Mouse (Mus musculus) lung, embryonic 15.5 days (tissue): Measurements from ENCODE around the gene Actrt2. TPM values are rescaled to one million over a fixed set of nuclear protein-coding genes. Genes with fewer than 3 reads are reported as not detected.

ENCODE experiments used
- ATAC-seq: fragments of 200-750 bp; cut with Nextera tagmentation; 2 replicates; pipeline ENCODE4 v1.8.0; 2017; ENCODE audit warnings: moderate number of reproducible peaks, borderline replicate concordance; ENCODE audit not compliant: low FRiP score, low TSS enrichment; ENCODE audit errors: extremely low read depth
- H3K27ac ChIP-seq: fragments of 300-500 bp; sonication (generic); 2 replicates; pipeline ENCODE4 v1.5.1; 2015; ENCODE audit warnings: moderate library complexity, mild to moderate bottlenecking, inconsistent platforms
- H3K27me3 ChIP-seq: fragments of 300-500 bp; sonication (generic); 2 replicates; pipeline ENCODE4 v1.6.1; 2015; ENCODE audit warnings: inconsistent platforms
- H3K36me3 ChIP-seq: fragments of 300-500 bp; sonication (generic); 2 replicates; pipeline ENCODE4 v1.6.1; 2015; ENCODE audit warnings: inconsistent platforms
- H3K4me1 ChIP-seq: fragments of 300-500 bp; sonication (generic); 2 replicates; pipeline ENCODE4 v1.6.1; 2015; ENCODE audit warnings: inconsistent platforms
- H3K4me2 ChIP-seq: fragments of 300-500 bp; sonication (generic); 2 replicates; pipeline ENCODE4 v1.6.1; 2015; ENCODE audit warnings: inconsistent platforms, mild to moderate bottlenecking, moderate library complexity
- H3K4me3 ChIP-seq: fragments of 300-500 bp; sonication (generic); 2 replicates; pipeline ENCODE4 v1.5.1; 2015; ENCODE audit warnings: mild to moderate bottlenecking, inconsistent platforms
- H3K9ac ChIP-seq: fragments of 300-500 bp; sonication (generic); 2 replicates; pipeline ENCODE4 v1.6.1; 2015; ENCODE audit warnings: inconsistent platforms
- H3K9me3 ChIP-seq: fragments of 300-500 bp; sonication (generic); 2 replicates; pipeline ENCODE4 v1.6.1; 2016; ENCODE audit warnings: inconsistent platforms
- WGBS: fragments of 180-500 bp; shearing (Covaris S2); methylation state at CpG from one replicate; pipeline ENCODE4 v1.1.7; 2015; 5-methylcytosine and 5-hydroxymethylcytosine counted together
- polyA plus RNA-seq: library from polyadenylated mRNA; unstranded; fragments of >200 nt; fragmentation: Nextera tagmentation; extraction: Ambion mirVana; gene quantifications from 2 replicates; pipeline ENCODE4 v1.2.1, GENCODE M21; 2015

Gene Actrt2
- polyA plus RNA-seq, 1 experiment from 2014 or later = not detected

DNA sequence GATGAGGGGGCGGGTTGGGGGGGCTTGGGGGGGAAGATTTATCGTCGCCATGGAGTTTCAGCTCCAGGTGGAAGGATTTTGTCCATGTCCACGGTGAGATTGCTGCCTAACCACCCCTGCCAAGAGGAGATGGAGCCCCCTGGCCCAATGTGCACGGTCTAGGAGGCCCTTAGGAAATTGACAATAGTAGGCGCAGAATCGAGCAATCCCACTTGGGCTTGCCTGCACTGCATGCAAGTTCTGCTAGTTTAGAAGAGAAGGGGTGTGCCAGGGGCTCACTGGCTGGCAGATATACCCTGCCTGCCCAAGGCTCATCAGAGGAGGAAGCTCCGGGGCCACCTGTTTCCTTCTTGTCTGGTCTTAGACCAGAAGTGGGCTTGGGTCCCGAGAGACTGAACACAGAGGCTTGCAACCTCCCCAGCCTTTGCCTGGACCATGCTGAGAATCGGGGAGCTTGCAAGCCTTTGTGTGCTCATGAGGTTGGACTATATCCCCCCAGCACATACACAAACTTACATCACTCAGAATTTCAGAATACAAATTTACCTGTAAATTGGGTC lies 7.9 kb upstream of the Actrt2 start:
- Histone ChIP-seq H3K27me3 (peaks cover 12% of the 10 kb centered on the region; the same call in 1 of the 2 replicates), H3K36me3 (no peaks in the 10 kb centered on the region), H3K9ac (no peak overlapping the region), H3K4me1 (no peaks in the 10 kb centered on the region), H3K4me3 (no peak overlapping the region), H3K9me3 (no peaks in the 10 kb centered on the region), H3K4me2 (no peak overlapping the region), H3K27ac (no peak overlapping the region)
- ATAC-seq = no peak
- WGBS = 59% methylated on average over 10 of the region's 10 CpGs

DNA sequence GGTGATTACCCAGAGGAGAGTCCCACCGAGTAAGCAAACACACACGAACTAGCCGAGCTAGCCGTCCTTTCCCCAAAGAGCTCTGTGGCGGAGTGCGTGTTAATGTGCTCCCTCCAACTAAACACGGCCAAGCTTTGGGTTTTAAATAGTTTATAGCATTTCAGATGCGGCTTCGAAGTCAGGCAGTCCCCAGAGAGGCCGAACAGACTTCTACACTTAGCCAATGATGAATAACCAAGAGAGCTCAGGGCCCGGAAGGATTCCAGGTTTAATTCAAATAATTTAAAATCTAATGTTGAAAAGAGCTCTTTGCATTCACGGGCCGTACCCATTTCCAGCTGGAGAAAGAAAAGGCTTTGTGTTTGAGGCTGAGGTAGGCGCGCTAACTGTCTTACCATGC lies 7.3 kb upstream of the Actrt2 start:
- no peak overlapping the region for H3K4me2 ChIP-seq
- ATAC-seq = no peak
- H3K9ac ChIP-seq = no peak overlapping the region
- H3K4me1 ChIP-seq = no peaks in the 10 kb centered on the region
- H3K4me3 ChIP-seq = no peak overlapping the region
- H3K27me3 ChIP-seq = peaks cover 12% of the 10 kb centered on the region; the same call in 1 of the 2 replicates
- H3K9me3 ChIP-seq = no peaks in the 10 kb centered on the region
- H3K27ac ChIP-seq = no peak overlapping the region
- no peaks in the 10 kb centered on the region for H3K36me3 ChIP-seq
- 39% methylated on average over 15 of the region's 15 CpGs for WGBS

DNA sequence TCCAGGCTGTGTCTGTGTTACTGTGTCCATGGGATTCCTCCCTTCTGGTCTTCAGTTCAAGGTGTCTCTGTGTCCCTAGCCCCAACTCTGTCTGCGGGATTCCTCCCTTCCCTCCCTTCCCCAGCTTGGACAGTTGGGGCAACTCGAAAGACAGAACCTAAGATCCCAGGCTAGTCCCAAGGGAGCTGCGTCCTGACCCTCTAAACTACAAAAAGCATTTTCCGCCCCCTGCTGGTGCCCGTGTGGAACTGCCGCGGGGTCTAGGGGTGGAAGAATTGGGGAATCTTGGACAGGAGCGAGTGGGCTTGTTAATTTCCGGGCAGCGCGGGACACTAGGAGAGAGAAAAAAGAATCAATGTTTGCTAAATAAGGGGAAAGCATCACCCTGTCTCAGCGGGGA lies 6.9 kb upstream of the Actrt2 start:
- no peaks in the 10 kb centered on the region for H3K36me3 ChIP-seq
- no peak overlapping the region for H3K9ac ChIP-seq
- peaks cover 12% of the 10 kb centered on the region; the same call in 1 of the 2 replicates for H3K27me3 ChIP-seq
- WGBS = 4% methylated on average over 12 of the region's 12 CpGs
- ATAC-seq = no peak
- H3K4me2 ChIP-seq = no peak overlapping the region
- no peaks in the 10 kb centered on the region for H3K9me3 ChIP-seq
- no peaks in the 10 kb centered on the region for H3K4me1 ChIP-seq
- no peak overlapping the region for H3K27ac ChIP-seq
- no peak overlapping the region for H3K4me3 ChIP-seq

DNA sequence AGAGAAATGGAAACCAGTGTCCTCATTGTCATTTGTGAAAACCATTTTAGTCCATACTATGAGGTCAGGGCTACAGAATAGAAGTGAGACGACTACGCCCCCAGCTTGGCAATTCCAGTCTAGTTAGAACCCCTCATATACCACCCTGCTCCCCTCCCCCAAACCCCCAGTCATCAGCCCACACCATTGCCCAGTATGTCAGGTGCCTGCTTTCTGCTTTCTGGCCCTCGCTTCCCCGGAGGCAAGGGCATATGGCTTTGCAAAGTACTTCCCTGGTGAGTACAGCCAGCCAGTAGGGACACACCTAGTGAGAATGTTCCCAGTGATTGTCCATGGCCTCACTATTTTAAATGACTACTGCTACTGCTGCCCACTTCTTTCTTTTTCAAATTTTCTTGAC lies 6.3 kb upstream of the Actrt2 start:
- H3K9ac ChIP-seq = no peak overlapping the region
- WGBS = 76% methylated on average over 4 of the region's 4 CpGs

DNA sequence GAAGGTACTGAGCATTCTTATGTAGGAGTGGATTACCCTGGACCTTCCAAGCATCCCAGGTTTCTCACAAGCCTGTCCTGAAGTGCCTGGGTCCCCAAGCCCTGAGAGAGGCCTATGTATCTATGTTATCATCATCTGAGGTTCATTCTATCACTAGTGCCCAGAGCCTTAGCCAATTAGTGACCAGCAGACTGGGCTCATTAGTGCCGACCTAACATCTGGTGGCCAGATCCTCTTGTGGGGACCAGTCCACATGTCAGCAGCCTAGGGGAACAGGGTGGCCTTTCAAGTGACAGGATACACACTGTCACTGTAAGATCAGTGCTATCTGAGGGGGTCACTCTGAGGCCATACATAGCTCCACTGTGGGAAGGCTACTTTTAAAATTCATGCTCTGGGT lies 4.4 kb upstream of the Actrt2 start:
- no peaks in the 10 kb centered on the region for H3K36me3 ChIP-seq
- H3K27me3 ChIP-seq = peaks cover 12% of the 10 kb centered on the region; the same call in 1 of the 2 replicates
- no peak overlapping the region for H3K27ac ChIP-seq
- H3K4me3 ChIP-seq = no peak overlapping the region
- no peaks in the 10 kb centered on the region for H3K9me3 ChIP-seq
- H3K9ac ChIP-seq = no peak overlapping the region
- 56% methylated on average over 1 of the region's 1 CpGs for WGBS
- H3K4me2 ChIP-seq = no peak overlapping the region
- ATAC-seq = no peak
- no peaks in the 10 kb centered on the region for H3K4me1 ChIP-seq

More for the DNA sequence above, 6.3 kb upstream of the Actrt2 start:
- H3K4me1 ChIP-seq = no peaks in the 10 kb centered on the region
- peaks cover 12% of the 10 kb centered on the region; the same call in 1 of the 2 replicates for H3K27me3 ChIP-seq
- no peak overlapping the region for H3K27ac ChIP-seq
- no peak for ATAC-seq
- H3K4me2 ChIP-seq = no peak overlapping the region
- no peaks in the 10 kb centered on the region for H3K9me3 ChIP-seq
- no peak overlapping the region for H3K4me3 ChIP-seq
- no peaks in the 10 kb centered on the region for H3K36me3 ChIP-seq

DNA sequence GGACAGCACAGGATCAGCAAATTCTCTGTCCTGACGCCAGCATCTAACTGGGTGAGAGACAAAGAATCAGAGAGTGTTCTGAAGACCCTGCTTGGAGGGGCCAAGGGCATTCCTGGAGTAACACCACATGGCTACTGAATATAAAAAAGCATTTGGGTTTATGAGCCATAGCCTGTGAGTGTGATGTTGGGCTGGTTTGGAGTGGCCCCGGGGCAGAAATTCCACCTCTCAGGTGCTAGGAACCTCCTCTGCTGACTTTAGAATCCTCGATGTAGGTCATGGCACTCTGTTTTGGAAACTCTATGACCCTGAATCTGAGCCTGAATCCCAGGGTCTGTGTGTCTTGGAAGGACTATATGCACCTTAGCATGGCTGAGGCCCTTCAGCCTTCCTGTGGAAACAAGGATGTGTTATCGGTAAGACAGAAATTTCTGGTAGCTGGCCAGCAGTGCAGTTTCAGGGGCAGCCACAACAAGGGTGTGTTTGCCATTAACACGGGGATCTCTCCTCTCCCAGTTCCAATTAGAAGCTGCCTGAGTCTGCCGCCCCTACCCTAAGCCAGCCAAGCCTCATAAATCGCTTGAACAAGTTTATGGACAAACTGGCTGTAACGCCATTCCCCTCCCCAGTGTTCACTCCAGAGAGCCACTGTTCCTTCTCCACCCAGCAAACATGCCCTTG lies 3.7 kb upstream of the Actrt2 start:
- Histone ChIP-seq H3K9ac (no peak overlapping the region), H3K9me3 (no peaks in the 10 kb centered on the region), H3K27me3 (peaks cover 12% of the 10 kb centered on the region; the same call in 1 of the 2 replicates), H3K4me3 (no peak overlapping the region), H3K4me2 (no peak overlapping the region), H3K4me1 (no peaks in the 10 kb centered on the region), H3K36me3 (no peaks in the 10 kb centered on the region), H3K27ac (no peak overlapping the region)
- ATAC-seq = no peak
- 61% methylated on average over 8 of the region's 8 CpGs for WGBS

DNA sequence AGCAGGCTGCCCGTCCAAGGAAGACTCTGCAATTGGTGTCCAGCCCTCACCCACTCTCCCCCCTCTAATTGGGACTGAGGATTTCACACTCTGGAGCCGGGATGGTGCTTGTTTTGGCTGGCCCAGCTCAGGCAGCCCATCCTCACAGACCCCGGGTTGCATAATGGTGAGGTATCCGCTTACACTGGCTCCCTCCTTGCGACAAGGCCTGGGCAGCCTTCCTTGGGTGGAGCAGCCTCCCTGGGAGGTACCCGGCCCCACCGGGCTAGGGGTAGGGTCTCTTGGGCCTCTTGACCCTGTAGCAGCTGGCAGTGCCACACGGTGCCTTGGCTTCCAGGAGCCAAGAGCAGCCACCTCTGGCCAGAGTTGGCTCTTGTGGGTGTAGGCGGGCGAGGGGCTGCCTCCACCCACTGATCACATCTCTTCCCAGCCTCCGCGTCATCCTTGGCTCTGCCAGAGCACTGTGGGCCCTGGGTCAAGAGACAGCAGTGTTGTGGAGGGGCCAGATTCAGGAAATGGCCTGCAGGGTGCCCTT lies 4.9 kb downstream of the Actrt2 start:
- H3K36me3 ChIP-seq = no peaks in the 10 kb centered on the region
- H3K27me3 ChIP-seq = 0 out of 2 replicates have a peak, but pooled peaks cover 5% of the 10 kb centered on the region
- no peaks in the 10 kb centered on the region for H3K4me1 ChIP-seq
- H3K9me3 ChIP-seq = no peaks in the 10 kb centered on the region
- no peak overlapping the region for H3K27ac ChIP-seq
- H3K4me2 ChIP-seq = no peak overlapping the region
- H3K4me3 ChIP-seq = no peak overlapping the region
- WGBS = 64% methylated on average over 12 of the region's 12 CpGs
- no peak overlapping the region for H3K9ac ChIP-seq
- ATAC-seq = no peak

DNA sequence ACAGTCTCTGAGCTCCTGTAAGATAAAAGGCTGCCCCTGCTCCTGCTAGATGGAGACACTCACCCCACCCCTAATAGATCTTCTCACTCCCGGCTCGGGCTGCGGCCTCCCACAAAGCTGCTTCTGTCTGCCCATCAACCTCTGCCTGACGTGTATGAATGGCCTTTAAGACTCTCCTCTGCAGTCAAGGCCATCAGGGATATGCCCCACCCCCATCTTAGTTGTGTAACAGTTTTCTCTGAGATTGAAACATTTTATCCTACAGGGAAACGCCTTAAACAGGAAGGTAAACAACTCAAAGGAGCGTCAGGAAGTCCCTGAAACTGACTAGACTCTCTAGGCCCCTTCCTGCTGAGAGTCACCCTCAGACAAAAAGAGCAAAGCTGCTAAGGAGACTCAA lies 6.4 kb downstream of the Actrt2 start:
- ATAC-seq = no peak
- H3K36me3 ChIP-seq = no peaks in the 10 kb centered on the region
- no peak overlapping the region for H3K4me3 ChIP-seq
- no peaks in the 10 kb centered on the region for H3K9me3 ChIP-seq
- H3K27me3 ChIP-seq = 0 out of 2 replicates have a peak, but pooled peaks cover 5% of the 10 kb centered on the region
- no peak overlapping the region for H3K4me2 ChIP-seq
- WGBS = 27% methylated on average over 6 of the region's 6 CpGs
- no peak overlapping the region for H3K27ac ChIP-seq
- H3K4me1 ChIP-seq = no peaks in the 10 kb centered on the region
- no peak overlapping the region for H3K9ac ChIP-seq

DNA sequence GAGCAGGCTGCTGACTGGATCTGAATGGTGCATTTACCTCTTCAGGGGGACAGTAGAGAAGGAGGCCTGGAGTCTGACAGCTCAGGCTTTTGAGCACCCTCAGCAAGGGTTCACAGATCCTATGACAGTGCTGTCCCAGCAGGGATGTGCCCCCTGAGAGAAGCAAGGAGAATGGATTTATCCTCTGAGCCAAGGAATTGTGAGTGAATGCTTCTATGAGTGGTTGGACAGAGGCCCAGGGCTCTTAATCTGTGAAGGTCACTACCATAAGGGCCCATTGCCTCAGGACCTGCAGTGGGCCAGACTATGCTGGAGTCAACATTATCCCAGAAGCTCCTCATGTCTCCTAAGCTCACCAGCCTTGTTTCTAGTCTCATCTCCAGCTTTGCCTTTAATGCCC lies 7.6 kb downstream of the Actrt2 start:
- ATAC-seq = no peak
- 0 out of 2 replicates have a peak, but pooled peaks cover 2% of the 10 kb centered on the region for H3K4me1 ChIP-seq
- no peak overlapping the region for H3K27ac ChIP-seq
- no peaks in the 10 kb centered on the region for H3K27me3 ChIP-seq
- H3K9me3 ChIP-seq = no peaks in the 10 kb centered on the region
- no peak overlapping the region for H3K9ac ChIP-seq
- H3K4me3 ChIP-seq = no peak overlapping the region
- no peak overlapping the region for H3K4me2 ChIP-seq
- no peaks in the 10 kb centered on the region for H3K36me3 ChIP-seq

DNA sequence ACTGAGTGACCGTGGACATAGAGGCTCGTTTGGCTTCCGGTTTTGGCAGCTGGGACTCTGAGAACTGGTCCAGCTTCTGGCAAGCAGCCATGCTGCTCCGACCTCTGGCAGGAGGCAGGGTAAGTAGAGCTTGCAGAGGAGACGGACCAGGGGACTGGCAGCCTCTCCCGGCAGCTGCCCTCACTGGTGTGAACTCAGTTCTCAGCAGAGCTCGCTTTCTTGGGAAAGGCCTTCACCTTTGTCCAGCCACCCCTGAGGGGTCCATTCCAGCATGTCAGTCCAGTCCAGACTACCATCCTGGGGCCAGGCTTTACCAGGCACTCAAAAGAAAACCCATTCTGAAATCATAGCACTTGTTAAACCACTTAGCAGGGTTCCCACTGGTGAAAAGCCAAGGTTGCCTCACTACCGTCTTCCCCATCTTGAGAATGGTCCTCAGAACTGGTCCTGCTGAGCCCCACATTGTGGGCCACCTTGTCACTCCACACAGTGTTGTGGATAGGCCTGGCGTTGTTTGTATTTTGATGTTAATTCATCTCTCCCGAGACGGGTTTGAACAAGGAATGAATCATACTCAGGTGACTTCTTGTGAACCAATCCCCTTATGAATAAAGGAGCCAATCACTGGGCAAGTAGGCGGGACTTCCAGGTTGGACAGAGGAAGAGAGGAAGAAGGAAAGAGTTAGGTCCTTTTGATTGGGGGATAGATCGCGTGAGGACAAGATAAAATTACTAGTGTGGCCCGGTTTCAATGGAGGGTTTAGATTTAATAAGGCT lies 12.3 kb downstream of the Actrt2 start:
- ATAC-seq = no peak
- no peak overlapping the region for H3K27ac ChIP-seq
- H3K4me1 ChIP-seq = peaks cover 13% of the 10 kb centered on the region
- H3K4me2 ChIP-seq = no peak overlapping the region
- no peaks in the 10 kb centered on the region for H3K36me3 ChIP-seq
- 51% methylated on average over 15 of the region's 15 CpGs for WGBS
- no peak overlapping the region for H3K9ac ChIP-seq
- H3K27me3 ChIP-seq = no peaks in the 10 kb centered on the region
- H3K4me3 ChIP-seq = no peak overlapping the region
- no peaks in the 10 kb centered on the region for H3K9me3 ChIP-seq

DNA sequence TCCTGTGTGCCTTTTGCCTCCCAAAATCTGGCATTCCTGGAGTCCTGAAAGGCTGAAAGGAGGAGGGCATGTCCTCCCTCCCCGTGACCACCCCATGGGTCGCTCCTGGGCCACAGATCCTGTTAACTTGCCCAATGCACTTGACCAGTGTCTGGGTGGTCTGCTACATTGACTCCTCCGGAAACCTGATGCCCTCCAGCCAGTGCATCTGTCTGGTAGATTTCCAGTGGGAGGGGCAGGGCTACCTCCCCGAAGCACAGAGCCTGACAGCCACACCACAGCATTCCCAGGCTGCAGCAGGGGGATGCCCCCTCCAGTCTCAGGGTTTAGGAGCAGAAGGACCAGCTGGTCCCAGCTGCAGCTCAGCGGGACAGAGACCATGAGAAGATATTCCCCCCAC lies 15.2 kb downstream of the Actrt2 start:
- H3K9me3 ChIP-seq = no peaks in the 10 kb centered on the region
- no peak overlapping the region for H3K4me2 ChIP-seq
- ATAC-seq = no peak
- no peaks in the 10 kb centered on the region for H3K36me3 ChIP-seq
- no peak overlapping the region for H3K4me3 ChIP-seq
- 7% methylated on average over 5 of the region's 5 CpGs for WGBS
- H3K27ac ChIP-seq = no peak overlapping the region
- H3K27me3 ChIP-seq = peaks cover 3% of the 10 kb centered on the region; the same call in 1 of the 2 replicates
- H3K4me1 ChIP-seq = peaks cover 13% of the 10 kb centered on the region
- H3K9ac ChIP-seq = no peak overlapping the region
